ENCODE assay signal across 8 mouse cellular contexts in the genomic region with DNA sequence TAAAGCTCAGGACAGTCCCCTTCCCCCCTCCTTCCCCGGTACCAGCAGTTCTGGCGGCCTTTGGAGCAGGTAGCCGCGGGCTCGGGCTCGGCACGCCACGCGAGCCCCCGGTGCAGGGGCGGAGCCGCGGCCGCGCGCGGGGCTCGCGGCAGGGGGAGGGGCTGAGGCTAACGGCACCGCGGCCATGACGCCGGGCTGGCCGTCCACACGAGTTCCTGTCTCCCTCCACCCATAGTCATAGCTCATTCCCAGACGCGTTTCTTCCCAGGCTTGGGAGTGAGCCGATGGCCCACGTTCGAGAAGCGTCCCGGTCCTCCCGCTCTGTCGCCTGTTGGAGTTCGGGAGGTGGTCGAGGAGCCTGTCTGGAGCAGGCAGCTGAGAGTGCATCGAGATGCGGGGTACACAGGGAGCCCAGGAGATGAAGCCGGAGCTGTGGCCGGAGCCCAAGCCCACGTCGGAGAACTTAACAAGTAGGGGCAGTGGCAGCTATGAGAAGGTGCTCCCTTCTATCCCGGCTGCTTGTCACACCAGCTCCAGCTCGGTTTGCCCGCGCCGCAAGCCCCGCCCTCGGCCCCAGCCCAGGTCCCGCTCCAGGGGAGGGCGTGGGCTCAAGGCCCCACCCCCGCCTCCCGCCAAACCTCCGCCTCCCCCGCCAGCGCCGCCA. TPM values are rescaled to one million over a fixed set of nuclear protein-coding genes. Genes with fewer than 3 reads are reported as not detected.
DNase-seq lines count a peak whose midpoint lies in the region; ATAC-seq lines count a peak whose summit lies in the region.

No protein-coding gene starts in this region.

- H3K9me3 ChIP-seq in hindbrain, embryonic 12.5 days (replicated peaks): no peaks in the 10 kb centered on the region

- H3K4me2 ChIP-seq in hindbrain, embryonic 12.5 days (replicated peaks): peak overlapping the region; percentile 57

- DNase-seq in WW6 (ENCODE audit: low read depth, low spot score): peak; percentile 16
- peak; percentile 74 to 77 for DNase-seq in cerebellum, postnatal 14 days
- DNase-seq in frontal cortex, postnatal 25 days (ENCODE audit: low spot score in 2 of 2): peak; percentile 6 to 8
- DNase-seq in layer of hippocampus, postnatal 10 days (ENCODE audit: low spot score in 2 of 2): peak; percentile 33 to 55
- DNase-seq in lung, postnatal 10 days: peak; percentile 48
- DNase-seq in retina, embryonic 14.5 days (ENCODE audit: low spot score): peak; percentile 58
- DNase-seq in thymus, postnatal 36 days: peak; percentile 29 to 43

- H3K4me3 ChIP-seq in hindbrain, embryonic 12.5 days: peak overlapping the region; percentile 52

- peak overlapping the region; percentile 77 for H3K27ac ChIP-seq in hindbrain, embryonic 12.5 days

- H3K27me3 ChIP-seq in hindbrain, embryonic 12.5 days: peaks cover 2% of the 10 kb centered on the region; the same call in 1 of the 2 replicates

- 29% methylated on average over 51 of the region's 58 CpGs for WGBS in hindbrain, embryonic 12.5 days

- H3K36me3 ChIP-seq in hindbrain, embryonic 12.5 days: no peaks in the 10 kb centered on the region

- ATAC-seq in hindbrain, embryonic 12.5 days (ENCODE audit: low FRiP score): peak; percentile 90

- H3K4me1 ChIP-seq in hindbrain, embryonic 12.5 days: no peaks in the 10 kb centered on the region

- H3K9ac ChIP-seq in hindbrain, embryonic 12.5 days: peak overlapping the region; percentile 62

RNA-seq across cellular contexts. Expression of a gene that starts 0.9 kb away (rescaled TPM):
- 2.0 and 2.3 TPM in 2 replicates for polyA plus RNA-seq in hindbrain, embryonic 12.5 days (2016; fragmentation: Nextera tagmentation; extraction: Ambion mirVana)
- 1 to 10 TPM; 2.7 to 4.1 TPM for total RNA-seq in layer of hippocampus, postnatal 10 days (2021)

RNA-seq across cellular contexts. Expression of a gene that starts 30.2 kb away (rescaled TPM):
- polyA plus RNA-seq in hindbrain, embryonic 12.5 days (2016; fragmentation: Nextera tagmentation; extraction: Ambion mirVana): 79.8 and 88.6 TPM in 2 replicates
- total RNA-seq in layer of hippocampus, postnatal 10 days (2021): 10 to 100 TPM; 57.1 to 61.4 TPM

Comparison
In these comparisons a context has a peak if more than half of its experiments do, and no peak if none do; other contexts are left out.
1. Peak in every context shown above with its lines: DNase-seq, ATAC-seq, H3K4me3 ChIP-seq and H3K27ac ChIP-seq.
2. DNase-seq: peak in every context shown above with its lines; median percentile 76 in cerebellum, postnatal 14 days; 58 in retina, embryonic 14.5 days; 48 in lung, postnatal 10 days; 44 in layer of hippocampus, postnatal 10 days; 36 in thymus, postnatal 36 days; 16 in WW6; 7 in frontal cortex, postnatal 25 days.